Mouse (Mus musculus) liver, adult (tissue): ENCODE data around the gene Nif3l1.

Source experiments
- GATA4 ChIP-seq: IDR thresholded peaks from 2 replicates; pipeline ENCODE4 v1.6.1; 2014; ENCODE audit warnings: mild to moderate bottlenecking, low read length; ENCODE audit not compliant: insufficient replicate concordance

Nif3l1 gene

GRCm38 (mm10) chr1:58423371-58424248, 21.3 kb upstream of the Nif3l1 start, which contains the start of gene Clk1:
TSS of gene Clk1 (minus strand) at chr1:58424066.
- TF ChIP-seq GATA4, result no peak

- no peak for TF ChIP-seq GATA4
Measured at GRCm38 (mm10) chr1:58424551-58424950, 20.4 kb upstream of the Nif3l1 start.

- TF ChIP-seq GATA4, result no peak
Measured at GRCm38 (mm10) chr1:58444691-58445090, 260 bp upstream of the Nif3l1 start.

GRCm38 (mm10) chr1:58445861-58446260, 910 bp downstream of the Nif3l1 start:
- TF ChIP-seq GATA4, result no peak

- no peak for TF ChIP-seq GATA4
Measured at GRCm38 (mm10) chr1:58447766-58448165, 2.8 kb downstream of the Nif3l1 start.

GRCm38 (mm10) chr1:58448396-58448795, 3.4 kb downstream of the Nif3l1 start:
- TF ChIP-seq GATA4, result no peak

- no peak for TF ChIP-seq GATA4
Measured at GRCm38 (mm10) chr1:58454316-58454715, 9.4 kb downstream of the Nif3l1 start.

GRCm38 (mm10) chr1:58458175-58458574, 13.2 kb downstream of the Nif3l1 start:
- TF ChIP-seq GATA4, result no peak

- TF ChIP-seq GATA4, result no peak
Measured at GRCm38 (mm10) chr1:58458867-58459266, 13.9 kb downstream of the Nif3l1 start.

GRCm38 (mm10) chr1:58460566-58460965, 15.6 kb downstream of the Nif3l1 start:
- TF ChIP-seq GATA4, result no peak

GRCm38 (mm10) chr1:58463935-58464334, 19.0 kb downstream of the Nif3l1 start:
- no peak for TF ChIP-seq GATA4

GRCm38 (mm10) chr1:58465042-58465441, 20.1 kb downstream of the Nif3l1 start:
- TF ChIP-seq GATA4, result no peak

GRCm38 (mm10) chr1:58465561-58465960, 20.6 kb downstream of the Nif3l1 start:
- no peak for TF ChIP-seq GATA4

GRCm38 (mm10) chr1:58475662-58476061, 30.7 kb downstream of the Nif3l1 start:
- no peak for TF ChIP-seq GATA4

- TF ChIP-seq GATA4, result no peak
Measured at GRCm38 (mm10) chr1:58482647-58483046, 37.7 kb downstream of the Nif3l1 start.

GRCm38 (mm10) chr1:58495603-58496002, 50.7 kb downstream of the Nif3l1 start:
- no peak for TF ChIP-seq GATA4

GRCm38 (mm10) chr1:58497678-58498077, 52.7 kb downstream of the Nif3l1 start:
- no peak for TF ChIP-seq GATA4
